Mouse (Mus musculus) olfactory bulb, adult 2 months (tissue): Measurements from ENCODE around the gene Mpzl3. TPM values are rescaled to one million over a fixed set of nuclear protein-coding genes. Genes with fewer than 3 reads are reported as not detected.

Experiments
- H3K27ac ChIP-seq: fragments of 200-500 bp; 2 replicates; pipeline ENCODE4 v1.5.1; 2012; ENCODE audit warnings: low read depth, low read length; ENCODE audit not compliant: insufficient read depth
- H3K4me1 ChIP-seq: fragments of 200-500 bp; 2 replicates; pipeline ENCODE4 v1.6.1; 2012; ENCODE audit warnings: low read length; ENCODE audit not compliant: control insufficient read depth, insufficient read depth
- H3K4me3 ChIP-seq: fragments of 200-500 bp; 2 replicates; pipeline ENCODE4 v1.5.1; 2012; ENCODE audit warnings: mild to moderate bottlenecking, low read depth, low read length, moderate library complexity; ENCODE audit not compliant: insufficient read depth
- CTCF ChIP-seq: fragments of 200-500 bp; IDR thresholded peaks from 2 replicates; pipeline ENCODE4 v1.5.1; 2012; ENCODE audit warnings: low read depth, mild to moderate bottlenecking, low read length, moderate library complexity; ENCODE audit not compliant: insufficient read depth
- POLR2A ChIP-seq: fragments of 200-500 bp; IDR thresholded peaks from 2 replicates; pipeline ENCODE4 v1.6.1; 2012; ENCODE audit warnings: mild to moderate bottlenecking, low read depth, low read length, moderate library complexity; ENCODE audit not compliant: insufficient read depth
- WGBS: fragments of 180-500 bp; shearing (Covaris S2); methylation state at CpG from one replicate; pipeline ENCODE4 v1.1.7; 2018; 5-methylcytosine and 5-hydroxymethylcytosine counted together
- polyA plus RNA-seq: library from polyadenylated mRNA; stranded (reverse); fragments of >200 nt; gene quantifications from 2 replicates; pipeline ENCODE4 v1.2.4, GENCODE M21; 2012; ENCODE audit warnings: low replicate concordance; ENCODE audit not compliant: missing spikeins, insufficient read depth, insufficient read length

Mpzl3 gene
- polyA plus RNA-seq, result not detected in 2 replicates

DNA sequence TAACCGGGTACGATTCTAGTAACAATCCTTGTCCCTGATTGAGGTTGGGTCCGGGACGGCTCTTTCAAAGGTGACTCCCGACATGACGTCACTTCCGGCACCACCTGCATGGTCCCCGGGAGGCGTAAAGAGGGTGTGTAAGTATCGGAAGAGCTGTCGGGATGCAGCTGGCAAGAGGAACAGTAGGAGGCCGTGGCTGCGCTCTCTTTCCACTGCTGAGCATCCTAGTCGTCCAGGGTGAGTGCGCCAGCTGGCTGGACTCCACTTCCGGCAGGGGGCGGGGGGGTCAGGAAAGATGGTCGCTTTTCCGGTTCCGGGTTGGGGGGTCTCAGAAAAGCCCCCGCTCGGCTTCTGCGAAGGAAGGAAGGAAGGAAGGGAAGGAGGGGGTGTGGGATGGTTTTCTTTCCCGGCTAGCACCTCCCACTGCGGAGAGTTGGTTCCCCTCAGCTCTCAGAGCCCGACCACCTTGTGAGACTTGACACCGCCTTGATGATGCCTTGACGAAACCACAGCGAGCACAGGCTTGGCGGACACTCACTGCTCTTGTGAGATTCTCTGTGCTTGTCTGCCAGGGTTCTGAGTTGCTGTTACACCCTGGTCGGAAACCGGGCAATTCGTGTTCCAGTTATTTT, at the start of gene Mpzl3:
TSS of gene Mpzl3 (plus strand) at position 105 of the 632 bp plus-strand sequence.
- peak within 1 kb of the TSS; percentile 95 for H3K27ac ChIP-seq
- peak within 1 kb of the TSS; percentile 72 for H3K4me3 ChIP-seq
- H3K4me1 ChIP-seq, result no peaks in the 10 kb centered on the region
- under 1% methylated on average over 33 of the region's 33 CpGs for WGBS
- peak; percentile 31; the same call in 1 of the 2 replicates for TF ChIP-seq POLR2A
- TF ChIP-seq CTCF, result no peak

DNA sequence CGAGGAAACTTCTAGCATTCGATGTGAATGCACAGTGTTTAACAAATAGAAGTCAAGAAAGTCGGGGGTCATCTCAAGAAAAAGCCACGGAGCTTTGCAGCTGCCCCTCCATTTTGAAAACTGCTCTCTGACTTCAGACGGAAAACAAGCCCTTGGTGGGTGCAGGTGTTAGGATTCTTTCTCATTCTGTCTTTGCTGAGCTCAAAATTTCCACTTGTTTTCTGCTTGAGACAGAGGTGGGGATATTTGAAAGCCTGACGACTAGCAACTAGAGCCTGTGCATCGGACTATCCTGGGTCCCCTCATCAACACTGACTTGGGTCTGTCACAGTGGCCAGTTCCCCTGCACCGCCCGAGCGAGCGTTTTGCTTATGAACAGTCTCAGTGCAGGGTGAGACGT, 47.6 kb upstream of the Mpzl3 start:
- no peak overlapping the region for H3K27ac ChIP-seq
- WGBS, result 79% methylated on average over 12 of the region's 12 CpGs
- H3K4me3 ChIP-seq, result no peak overlapping the region
- H3K4me1 ChIP-seq, result no peaks in the 10 kb centered on the region
- no peak for TF ChIP-seq POLR2A
- no peak for TF ChIP-seq CTCF

DNA sequence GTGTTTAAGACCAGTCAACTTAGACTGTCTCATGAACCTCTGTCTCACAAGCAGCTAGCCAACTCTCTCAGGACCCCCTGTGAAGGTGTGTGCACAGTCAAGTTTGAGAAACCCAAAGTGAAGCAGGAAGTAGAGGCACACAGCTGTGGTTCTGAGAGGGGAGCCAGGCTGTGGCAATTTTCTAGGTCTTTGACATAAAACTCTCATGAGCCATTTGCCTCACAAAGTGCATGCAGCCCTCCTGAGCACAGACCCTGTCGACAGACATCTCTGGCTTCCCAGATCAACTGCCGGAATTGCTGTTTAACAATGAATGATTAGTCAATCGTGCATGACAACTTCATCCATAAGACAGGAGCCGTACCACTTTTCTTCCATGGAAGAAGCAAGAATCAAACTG, 46.6 kb upstream of the Mpzl3 start:
- Histone ChIP-seq H3K4me3 (no peak overlapping the region), H3K27ac (no peak overlapping the region), H3K4me1 (no peaks in the 10 kb centered on the region)
- no peak for TF ChIP-seq CTCF
- no peak for TF ChIP-seq POLR2A
- 82% methylated on average over 4 of the region's 4 CpGs for WGBS

DNA sequence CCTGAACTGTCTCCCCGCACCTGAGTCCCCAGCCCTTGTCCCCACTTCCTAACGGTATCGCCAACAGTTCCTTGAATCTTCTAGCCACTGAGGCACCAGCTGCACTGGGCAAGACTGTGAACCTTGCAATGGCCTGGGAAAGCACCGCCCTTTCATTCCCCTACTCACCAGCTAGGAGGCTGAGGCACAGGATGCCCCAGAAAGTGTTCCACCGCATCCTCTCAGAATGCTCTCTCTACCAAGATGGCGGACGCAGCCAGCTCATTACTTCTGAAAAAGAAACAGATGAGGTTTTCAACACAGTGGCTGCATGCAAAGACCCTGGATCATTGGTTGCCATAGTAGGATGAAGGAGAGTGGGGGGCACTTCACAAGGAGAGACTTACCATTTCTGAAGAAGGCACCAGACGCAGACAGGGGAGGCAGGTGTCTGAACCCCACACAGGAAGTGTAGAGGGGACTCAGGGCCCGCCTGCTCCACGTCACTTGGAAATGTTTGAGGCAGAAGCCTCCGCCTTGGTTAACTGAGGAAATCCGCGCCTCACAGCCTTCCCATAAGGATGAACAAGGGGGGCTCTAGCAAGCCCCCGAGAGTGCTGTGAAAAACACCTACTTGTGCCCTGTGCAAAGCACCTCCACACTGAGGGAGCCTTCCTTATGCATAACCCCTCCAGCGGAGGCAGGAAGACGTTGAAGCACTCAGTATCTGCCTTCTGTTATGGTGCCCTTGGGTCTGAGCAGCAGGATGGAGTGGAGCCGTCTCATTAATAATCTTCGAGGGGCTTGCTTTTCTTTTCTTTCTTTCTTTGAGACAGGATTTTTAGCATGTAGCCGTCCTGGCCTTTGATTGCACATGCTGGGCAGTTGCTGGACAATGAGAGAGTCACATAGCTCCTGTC, 45.6 kb upstream of the Mpzl3 start, which contains the start of gene Cd3e:
TSS of gene Cd3e (minus strand) at position 448 of the 899 bp plus-strand sequence.
- WGBS, result 81% methylated on average over 19 of the region's 19 CpGs
- TF ChIP-seq POLR2A (no peak), CTCF (no peak)
- no peak within 1 kb of the TSS; the same call in 1 of the 2 replicates for H3K27ac ChIP-seq
- H3K4me1 ChIP-seq, result no peaks in the 10 kb centered on the region
- H3K4me3 ChIP-seq, result no peak within 1 kb of the TSS

DNA sequence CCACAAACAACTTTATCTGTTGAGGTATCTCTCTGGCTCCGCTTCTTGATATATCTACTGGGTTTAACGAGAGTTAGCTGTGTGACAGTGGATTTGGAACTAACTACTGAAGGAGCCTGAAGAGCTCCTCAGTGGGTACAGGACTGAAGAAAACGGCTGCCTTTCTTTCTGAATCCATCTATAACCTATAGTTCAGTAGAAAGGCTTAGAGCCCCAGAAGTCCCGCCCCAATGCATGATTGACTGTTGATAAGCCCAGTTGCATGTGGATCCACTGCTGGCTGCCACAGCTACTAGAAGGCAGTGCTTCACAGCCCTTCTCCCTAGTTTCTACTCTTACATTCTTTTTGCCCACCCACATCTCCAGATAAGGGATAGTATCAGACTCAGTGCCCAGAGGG, 44.5 kb upstream of the Mpzl3 start:
- no peak for TF ChIP-seq POLR2A
- no peak for TF ChIP-seq CTCF
- Histone ChIP-seq H3K27ac (no peak overlapping the region), H3K4me3 (no peak overlapping the region), H3K4me1 (no peaks in the 10 kb centered on the region)
- WGBS, result 73% methylated on average over 4 of the region's 4 CpGs

DNA sequence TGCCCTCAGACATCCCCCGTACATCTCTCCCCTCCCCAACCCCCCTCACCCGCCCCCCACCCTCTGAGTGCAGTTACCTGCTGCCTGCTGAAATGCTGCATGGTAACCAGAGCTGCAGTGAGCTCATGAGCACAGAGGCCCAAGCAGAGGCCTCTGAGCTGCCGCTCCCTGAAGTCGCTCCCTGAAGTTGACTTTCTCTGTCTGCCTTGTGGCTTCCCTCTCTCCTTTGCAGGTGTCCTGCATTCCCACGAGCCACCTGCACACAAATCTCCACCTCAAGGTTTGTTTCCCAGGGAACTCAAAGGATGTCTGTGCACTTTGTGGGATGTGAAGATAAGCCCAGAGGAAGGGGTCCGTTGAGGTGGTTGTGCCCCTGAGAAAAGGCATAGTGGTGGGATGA, 43.7 kb upstream of the Mpzl3 start:
- 59% methylated on average over 6 of the region's 6 CpGs for WGBS
- Histone ChIP-seq H3K4me3 (no peak overlapping the region), H3K4me1 (no peaks in the 10 kb centered on the region), H3K27ac (no peak overlapping the region)
- no peak for TF ChIP-seq CTCF
- no peak for TF ChIP-seq POLR2A

DNA sequence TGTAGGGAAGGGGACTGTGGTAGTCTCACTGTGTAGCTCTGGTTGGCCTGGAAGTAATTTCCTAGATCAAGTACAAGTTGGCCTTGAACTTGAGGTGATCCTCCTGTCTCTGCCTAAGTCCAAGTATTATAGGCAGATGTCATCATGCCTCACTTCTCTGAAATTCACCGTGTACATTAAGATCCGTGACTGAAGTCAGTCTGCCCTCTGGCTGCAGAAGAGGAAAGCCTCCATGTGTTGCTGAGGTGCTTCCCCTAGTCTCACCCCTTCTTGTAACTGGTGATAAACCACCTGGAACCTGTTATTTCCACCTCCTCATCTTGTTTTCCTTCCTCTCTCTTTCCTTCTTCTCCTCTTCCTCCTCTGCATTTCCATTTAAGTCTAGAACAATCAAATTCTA, 40.1 kb upstream of the Mpzl3 start:
- Histone ChIP-seq H3K4me3 (no peak overlapping the region), H3K27ac (no peak overlapping the region), H3K4me1 (no peaks in the 10 kb centered on the region)
- no peak for TF ChIP-seq POLR2A
- TF ChIP-seq CTCF, result no peak
- WGBS, result 41% methylated on average over 2 of the region's 2 CpGs

DNA sequence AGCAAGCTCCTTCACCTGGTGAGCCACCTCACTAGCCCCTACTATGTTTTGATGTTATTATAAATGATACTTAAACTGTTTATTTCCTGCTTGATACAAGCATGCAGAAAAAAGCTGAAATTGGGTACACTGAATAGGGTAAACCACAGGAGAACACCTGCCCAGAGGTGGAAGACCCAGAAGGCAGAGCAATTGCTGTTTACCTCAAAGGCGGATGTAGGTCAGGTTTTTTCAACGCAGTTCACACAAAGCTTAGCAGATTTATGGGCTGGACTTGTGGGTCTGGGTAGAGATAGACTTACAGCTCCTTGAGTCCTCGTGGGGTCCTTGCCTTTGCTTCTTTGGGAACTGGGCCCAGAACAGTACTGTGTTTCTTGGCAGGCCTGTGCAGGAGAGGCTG, 39.1 kb upstream of the Mpzl3 start:
- Histone ChIP-seq H3K27ac (no peak overlapping the region), H3K4me3 (no peak overlapping the region), H3K4me1 (no peaks in the 10 kb centered on the region)
- WGBS, result 62% methylated on average over 3 of the region's 3 CpGs
- TF ChIP-seq CTCF, result no peak
- no peak for TF ChIP-seq POLR2A

DNA sequence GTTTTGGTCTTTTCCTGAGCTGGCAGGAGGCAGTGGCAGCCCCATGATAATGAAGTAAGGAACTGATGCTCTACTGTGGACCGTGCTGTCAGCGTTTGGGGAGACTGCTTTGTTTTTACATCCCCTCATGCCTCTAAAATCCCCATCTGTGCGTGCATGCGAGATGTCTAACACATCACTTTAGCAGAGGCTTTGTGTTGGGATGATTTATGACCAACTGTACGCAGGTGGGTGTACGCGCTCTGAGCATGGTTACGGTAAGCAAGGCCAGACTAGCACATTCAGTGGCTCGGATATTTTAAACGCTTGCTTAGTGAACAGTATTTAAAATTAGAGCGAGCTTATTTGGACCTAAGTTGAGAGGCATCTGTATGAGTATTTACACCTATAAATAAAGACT, 37.0 kb upstream of the Mpzl3 start:
- no peak overlapping the region for H3K27ac ChIP-seq
- TF ChIP-seq CTCF, result no peak
- TF ChIP-seq POLR2A, result no peak
- no peak overlapping the region for H3K4me3 ChIP-seq
- WGBS, result 86% methylated on average over 11 of the region's 11 CpGs
- no peaks in the 10 kb centered on the region for H3K4me1 ChIP-seq
